Mouse (Mus musculus) forelimb bud, embryonic 11.5 days (tissue): Measurements from ENCODE around the gene Kpna7.
"Not testable (repeated sequence)": the region's sequence is repeated elsewhere in the genome, so short reads cannot be mapped to it uniquely, and the experiment has no call there.

ENCODE experiments used
- DNase-seq: peaks from one replicate; pipeline ENCODE4 v3.0.0-alpha.2; 2012; ENCODE audit warnings: low read depth, low spot score

The Kpna7 gene

DNA sequence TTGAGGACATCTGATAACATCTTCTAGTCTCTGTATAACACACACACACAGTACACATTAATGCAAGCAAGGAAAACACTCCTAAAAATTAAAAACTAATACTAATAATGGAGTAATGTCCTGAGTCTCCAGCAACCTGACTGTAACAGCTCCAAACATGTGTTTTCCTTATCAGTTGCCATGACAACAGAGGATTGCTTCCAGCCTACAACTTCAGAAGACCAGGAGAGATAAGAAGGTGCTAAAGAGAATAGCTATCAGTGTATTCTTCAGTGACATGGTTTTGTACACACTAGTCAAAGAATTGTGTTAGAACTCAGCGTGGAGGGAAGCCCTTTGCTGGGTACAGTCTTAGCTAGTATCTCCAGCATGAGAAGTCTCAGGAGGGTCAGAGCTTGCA lies 63.1 kb downstream of the Kpna7 start:
- DNase-seq = not testable (repeated sequence)

DNA sequence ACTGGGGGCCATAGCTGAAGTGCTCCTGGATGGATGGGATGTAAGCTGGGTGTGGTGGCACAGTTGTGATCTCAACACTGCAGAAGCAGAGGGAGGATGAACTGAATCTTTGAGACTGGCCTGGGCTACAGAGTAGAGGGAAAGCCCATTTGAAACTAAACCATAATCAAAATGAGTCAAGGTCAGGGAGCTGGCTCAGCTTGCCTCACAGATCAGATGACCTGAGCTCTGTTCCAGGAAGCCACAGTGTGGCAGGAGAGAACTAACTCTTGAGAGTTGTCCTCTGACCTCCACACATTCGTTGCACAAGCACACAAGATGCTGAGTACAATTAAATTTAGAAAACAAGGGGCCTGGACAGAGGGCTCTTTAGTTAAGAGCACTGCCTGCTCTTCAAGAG lies 63.6 kb downstream of the Kpna7 start:
- DNase-seq = not testable (repeated sequence)

DNA sequence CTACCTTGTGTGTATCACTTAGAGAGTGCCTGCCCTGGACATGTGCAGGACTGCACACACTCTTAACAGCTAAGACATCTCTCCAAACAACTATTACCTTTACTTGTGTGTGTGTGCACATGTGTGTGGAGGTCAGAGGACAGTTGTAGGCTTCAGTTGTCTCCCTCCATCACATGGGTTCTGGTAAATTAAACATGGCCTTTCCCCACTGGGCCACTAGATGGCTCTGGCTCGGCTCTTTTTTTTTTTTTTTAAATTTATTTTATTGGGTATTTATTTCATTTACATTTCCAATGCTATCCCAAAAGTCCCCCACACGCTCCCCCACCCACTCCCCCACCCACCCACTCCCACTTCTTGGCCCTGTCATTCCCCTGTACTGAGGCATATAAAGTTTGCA lies 67.1 kb downstream of the Kpna7 start:
- DNase-seq = not testable (repeated sequence)

DNA sequence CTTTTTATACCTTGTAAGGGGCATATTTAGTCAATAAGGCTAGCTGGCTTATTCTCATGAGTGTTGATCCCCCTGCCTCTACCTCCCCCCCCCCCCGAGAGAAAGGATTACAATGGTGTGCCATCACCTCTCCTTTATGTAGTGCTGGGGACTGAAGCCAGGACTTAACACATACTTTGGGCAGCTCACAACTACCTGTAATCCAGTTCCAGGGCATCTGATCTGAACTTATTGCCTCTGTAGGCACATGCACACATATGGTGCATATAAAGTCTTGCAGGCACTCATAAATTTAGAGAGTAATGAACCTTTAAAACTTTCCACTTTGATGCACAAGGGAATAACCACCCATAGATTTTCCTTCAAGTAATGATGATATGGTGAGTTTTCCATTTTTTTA lies 69.6 kb downstream of the Kpna7 start:
- peak; percentile 31 for DNase-seq

DNA sequence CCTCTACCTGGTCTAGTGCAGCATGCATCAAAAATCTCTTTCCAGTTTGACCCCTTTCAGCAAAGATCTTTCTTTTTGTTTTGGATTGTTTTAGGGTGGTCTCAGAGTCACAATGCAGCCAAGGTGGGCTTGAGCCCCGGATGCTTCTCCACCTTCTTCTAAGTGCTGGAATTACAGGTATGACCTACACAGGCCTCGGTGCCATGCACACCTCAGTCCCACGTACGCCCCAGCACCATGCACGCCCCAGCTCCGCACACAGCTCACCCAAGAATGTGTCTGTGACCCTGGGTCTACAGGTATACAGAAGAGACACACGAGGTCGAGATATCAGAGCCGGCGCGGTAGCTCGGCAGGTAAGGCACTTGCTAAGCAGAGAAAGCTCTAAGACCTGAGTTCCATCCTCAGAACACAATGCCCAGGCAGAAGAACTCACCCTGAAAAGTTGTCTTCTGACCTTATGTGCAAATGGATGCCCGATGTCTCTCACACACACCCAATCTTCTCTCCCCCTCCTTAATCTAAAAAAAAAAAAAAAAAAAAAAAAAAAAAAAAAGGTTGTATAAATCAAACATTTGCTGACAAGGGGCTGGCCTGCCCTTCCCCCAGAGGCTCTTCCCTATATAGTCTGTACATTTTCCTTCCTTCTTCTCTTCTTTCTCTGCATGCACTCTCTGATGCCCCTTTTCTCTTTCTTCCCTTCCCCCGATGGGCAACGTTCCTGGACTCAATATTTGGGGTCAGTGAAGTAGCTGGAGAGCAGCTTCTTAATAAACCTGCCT lies 74.8 kb downstream of the Kpna7 start:
- DNase-seq = no peak

DNA sequence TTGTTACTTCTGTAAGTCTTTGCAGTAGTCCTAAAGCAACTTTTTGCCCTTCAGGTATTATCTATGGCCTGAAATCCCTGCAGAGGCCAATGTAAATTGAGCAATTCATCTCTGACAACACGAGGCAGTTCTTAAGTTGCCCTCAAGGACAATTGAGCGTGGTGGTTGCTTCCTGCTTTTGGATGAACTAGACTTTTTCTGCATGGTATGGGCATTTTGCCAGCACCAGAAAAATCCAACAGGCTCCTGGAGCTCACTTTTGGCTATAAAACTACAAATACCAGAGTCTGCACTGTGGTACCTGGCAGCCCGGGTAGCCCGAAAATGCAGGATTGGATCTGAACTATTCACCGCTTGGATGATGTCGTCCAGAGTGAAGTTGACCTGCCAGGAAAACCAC lies 78.2 kb downstream of the Kpna7 start:
- no peak for DNase-seq

DNA sequence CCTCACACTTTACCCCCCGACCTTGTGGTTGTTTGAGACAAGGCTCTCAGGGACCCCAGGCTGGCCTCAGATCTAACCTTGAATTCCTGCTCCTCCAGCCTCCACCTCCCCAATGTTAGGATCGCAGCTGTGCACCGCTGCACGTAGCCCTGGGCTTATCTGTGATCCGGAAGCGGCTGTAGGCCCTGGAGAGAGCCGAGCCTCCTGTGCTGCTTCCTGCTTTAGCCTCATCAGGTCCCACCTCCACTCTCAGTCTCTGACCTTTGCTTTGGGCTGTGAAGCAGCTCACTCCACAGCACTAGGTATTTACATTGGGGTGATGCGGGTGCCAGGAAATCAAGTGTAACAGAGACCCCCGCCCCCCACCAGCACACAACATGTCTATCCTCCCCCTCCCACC lies 79.3 kb downstream of the Kpna7 start:
- no peak for DNase-seq

DNA sequence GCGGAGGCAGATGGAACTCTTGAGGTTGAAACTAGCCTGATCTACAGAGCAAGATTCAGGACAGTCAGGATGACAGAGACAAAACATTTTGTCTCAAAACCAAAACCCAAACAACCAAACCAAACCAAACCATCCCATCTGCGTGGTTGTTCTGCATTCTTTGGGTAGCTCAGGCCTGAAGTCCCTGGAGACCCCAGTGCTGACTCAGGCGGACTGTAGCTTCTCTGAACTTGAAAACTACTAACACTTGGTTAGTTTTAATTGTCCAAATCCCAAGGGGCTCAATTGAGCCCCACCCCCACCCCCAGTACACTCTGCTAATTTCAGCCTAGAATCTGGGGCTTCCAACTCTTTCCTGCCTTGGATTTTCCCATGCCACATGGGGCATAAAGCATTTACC lies 80.5 kb downstream of the Kpna7 start:
- no peak for DNase-seq

DNA sequence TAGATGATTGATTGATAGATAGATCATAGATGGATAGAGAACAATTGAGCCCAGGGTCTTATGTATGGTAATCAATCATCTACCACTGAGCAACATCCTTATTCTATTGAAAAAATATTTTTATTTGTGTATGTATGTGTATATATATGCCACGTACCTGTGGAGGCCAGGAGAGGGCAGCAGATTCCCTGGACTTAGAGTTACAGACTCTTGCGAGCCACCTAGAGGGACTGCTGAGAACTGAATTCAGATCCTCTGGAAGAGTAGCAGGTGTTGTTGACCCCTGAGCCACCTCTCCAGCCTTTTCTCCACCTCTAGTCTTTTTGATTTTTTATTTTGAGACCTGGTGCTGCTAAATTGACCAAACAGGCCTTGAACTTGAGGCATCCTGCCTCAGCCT lies 85.3 kb downstream of the Kpna7 start:
- DNase-seq = peak; percentile 31

DNA sequence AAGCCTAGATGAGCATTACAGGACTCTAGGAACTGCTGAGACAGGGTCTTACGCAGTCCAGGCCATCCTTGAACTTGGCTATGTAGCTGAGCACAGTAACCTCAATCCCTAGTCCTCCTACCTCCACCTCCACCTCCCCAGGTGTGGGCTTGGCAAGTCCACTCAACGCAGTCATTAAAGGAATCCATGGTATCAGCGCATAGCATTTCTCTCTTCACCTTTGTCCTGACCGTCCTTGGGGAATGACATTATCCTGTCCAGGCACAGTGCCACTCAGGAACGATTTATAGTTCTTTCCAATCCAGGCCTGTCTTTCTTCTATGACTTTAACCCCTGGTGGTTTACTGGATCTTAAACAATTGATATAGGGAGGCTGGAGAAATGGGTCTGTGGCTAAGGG lies 93.3 kb downstream of the Kpna7 start:
- no peak for DNase-seq

DNA sequence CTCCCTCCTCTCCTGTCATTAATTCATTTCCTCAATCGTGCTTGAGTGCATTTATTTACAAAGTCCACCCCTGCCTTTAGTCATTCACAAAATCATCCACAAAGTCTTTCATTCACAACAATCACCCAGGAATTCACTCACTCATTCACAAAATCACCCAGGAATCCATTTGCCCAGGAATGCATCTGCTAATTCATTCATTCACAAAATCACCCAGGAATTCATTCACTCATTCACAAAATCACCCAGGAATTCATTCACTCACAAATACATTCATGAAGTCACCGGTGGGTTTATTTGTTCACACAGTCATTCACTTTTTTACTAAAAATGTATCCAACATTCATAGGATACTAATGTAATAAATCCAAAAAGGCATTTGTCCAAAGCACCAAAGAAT lies 93.8 kb downstream of the Kpna7 start:
- no peak for DNase-seq

DNA sequence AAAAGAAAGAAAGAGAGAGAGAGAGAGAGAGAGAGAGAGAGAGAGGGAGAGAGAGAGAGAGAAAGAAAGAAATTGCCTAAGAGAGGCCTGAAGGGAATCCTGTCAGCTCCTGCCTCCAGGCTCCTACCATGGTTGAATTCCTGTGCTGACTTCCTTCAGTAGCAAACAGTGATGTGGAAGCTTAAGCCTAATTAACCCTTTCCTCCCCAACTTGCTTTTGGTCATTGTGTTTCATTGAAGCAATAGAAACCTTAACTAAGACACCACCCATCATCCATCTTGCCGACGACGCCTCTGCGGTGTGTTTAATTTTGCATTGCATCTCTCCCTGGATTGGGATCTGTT lies 94.8 kb downstream of the Kpna7 start:
- DNase-seq = no peak

DNA sequence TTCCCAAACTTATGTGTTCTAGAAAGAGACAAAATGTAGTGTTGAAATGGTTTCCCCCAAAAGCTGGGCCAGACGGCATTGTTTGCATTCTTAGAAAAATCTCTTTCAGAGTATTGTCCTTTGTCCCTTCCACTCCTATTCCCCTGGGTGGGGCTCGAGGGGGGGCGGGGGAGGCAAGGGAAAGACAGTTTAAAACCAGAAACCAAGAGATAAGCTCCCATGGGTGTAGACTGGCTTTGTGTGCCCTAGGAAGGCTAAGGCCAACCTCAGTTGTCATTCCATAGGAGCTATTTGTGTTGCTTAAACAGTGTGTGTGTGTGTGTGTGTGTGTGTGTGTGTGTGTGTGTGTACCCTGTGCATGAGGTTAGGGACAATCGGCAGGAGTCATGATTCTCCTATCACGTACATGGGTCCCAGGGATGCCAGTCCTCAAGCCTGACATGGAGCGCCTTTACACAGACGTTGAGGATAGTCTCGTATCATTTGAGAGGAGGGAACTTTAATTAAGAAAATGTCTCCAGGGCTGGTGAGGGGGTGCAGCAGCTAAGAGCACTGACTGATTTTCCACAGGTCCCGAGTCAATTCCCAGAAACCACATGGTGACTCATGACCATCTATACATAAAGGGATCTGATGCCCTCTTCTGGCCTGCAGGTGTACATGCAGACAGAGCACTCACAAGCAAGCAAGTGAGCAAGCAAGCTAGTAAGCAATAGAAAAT lies 95.3 kb downstream of the Kpna7 start:
- DNase-seq = peak; percentile 70

DNA sequence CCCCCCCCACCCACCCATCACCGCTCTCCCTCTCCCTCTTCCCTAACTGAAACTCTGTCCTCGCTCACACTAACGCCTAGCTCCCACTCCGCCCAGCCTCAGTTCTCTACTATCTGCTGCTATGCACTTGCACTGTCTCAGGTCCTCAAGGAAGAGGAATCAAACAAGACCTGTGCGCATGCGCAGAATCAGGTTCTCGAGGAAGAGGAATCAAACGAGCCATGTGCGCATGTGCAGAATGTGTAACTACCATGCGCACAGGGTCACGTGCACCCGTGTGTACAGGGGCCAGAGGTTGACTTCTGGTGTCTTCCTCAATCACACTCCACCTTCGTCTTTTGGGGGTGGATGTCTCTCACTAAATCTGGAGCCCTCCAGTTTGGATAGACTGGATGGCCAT lies 96.3 kb downstream of the Kpna7 start:
- no peak for DNase-seq

DNA sequence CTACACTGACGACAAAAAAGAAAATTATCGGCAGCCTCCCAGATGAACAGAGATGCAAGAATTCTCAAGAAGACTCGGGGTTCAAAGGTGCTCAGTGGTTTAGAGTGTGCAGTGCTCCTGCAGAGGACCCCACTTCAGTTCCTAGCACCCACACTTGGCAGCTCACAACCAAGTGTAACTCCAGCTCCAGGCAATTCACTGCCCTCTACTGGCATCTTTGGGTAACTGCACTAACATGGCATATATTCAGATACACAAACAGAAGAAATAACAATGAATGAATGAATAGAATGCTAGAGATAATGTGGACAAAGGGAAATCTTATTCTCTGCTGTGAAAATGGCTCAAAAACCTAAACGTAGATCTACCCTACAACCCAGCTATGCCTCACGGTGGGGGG lies 99.0 kb downstream of the Kpna7 start:
- DNase-seq = no peak

DNA sequence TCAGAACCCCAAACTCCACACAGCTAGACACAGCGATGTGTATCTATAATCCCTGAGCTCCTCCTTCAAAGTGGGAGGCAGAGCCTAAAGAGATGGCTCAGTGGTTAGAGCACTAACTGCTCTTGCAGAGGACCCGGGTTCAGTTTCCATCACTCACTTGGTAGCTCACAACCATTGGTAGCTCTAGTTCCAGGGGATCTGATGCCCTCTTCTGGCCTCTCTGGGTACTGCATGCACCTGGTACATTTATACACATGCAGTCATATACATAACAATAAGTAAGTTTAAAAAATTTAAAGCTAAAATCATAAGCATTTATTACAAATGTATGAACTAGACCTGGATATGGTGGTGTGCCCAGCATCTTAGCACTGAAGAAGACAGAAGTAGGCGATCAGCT lies 100.6 kb downstream of the Kpna7 start:
- DNase-seq = no peak

DNA sequence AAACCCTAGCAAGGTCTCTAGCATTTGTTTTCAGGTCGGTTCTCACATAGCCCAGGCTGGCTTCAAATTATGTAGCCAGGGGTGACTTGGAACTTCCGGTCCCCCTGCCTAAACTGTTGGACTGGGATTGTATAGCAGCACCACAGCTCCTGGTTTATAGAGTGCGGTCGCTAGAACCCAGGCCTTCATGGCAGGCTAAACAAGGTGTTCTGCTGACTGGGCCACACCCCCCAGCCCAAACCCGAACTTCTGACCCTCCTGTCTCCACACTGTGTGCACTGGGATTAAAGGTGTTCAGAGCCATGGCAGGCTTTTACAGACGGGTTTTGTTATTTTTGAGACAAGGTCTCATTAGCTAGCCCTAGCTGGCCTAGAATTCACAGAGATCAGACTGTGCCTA lies 104.7 kb downstream of the Kpna7 start:
- no peak for DNase-seq

DNA sequence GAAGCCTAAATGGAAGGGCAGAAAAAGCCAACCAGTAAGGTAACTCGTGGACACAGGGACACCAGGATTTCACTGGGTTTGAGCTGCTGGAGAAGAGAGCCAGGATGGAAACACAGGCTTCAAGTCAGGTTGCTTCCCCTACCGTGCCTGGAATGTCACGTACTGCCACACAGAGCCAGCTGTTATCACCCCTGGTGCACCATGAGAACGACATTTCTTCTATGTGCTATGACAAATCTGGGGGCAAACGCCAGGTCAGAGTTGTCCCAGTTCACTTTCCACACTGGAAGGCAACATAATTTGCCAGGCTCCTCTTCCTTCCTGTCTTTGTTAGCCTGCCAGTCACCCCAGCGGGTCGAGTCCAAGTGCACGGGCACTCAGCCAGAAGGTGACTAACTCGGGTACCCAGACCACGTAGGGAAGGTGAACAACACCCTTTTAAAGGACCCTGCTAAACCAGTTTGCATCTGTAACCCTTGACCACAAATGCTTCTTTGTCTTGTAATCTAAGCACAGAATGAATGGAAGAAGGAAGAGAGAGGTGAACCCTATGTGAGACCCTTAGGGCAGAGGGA lies 105.2 kb downstream of the Kpna7 start:
- no peak for DNase-seq

DNA sequence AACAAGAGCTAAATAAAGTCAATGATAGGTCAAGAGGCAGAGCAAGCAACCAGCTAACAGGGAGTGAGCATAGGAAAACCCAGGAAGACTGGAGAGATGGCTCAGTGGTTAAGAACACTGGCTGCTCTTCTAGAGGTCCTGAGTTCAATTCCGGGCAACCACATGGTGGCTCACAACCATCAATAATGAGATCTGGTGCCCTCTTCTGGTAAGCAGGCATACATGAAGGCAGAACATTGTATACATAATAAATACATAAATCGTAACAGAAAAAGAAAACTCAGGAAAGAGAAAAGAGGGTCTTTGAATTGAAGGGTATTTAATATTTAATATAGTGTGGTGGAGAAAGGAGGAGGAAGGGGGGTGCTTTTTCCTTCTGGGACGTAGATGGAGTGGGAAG lies 112.6 kb downstream of the Kpna7 start:
- no peak for DNase-seq

DNA sequence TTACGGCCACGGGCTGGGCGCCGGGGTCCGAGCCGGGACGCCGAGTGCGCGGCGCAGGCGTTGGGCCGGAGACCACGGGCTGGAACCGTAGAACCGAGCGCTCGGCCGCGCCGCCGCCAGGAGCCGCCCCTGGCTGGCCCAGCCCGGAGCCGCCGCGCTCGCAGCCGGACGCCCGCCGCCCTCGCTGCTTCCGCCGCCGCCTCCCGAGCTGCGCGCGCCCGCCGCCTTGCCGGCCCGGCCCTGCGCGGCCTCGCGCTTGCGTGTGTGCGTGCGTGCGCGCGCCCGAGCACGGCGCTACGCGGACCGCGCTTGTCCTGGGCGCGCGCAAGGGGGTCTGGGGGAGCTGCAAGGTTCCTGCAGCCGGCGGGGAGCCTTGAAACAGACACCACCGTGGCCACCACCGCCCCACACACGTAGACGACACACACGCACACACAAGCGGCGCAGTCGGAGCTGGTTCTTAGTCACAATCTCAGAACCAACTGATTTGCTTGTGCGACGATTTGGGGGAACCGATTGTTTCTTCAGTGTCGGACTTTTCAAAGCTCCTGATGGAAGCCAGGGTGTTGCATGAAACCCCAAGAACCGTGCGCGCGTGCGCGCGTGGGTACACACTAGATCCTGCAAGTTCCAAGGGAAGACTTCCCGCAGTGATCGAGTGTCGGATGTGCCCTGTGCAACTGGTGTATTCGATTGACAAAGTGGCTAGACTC lies 118.0 kb downstream of the Kpna7 start, which contains the start of gene Smurf1:
Smurf1 (minus strand) TSS at position 209 of the 713 bp plus-strand sequence.
- peak; percentile 93 for DNase-seq

DNA sequence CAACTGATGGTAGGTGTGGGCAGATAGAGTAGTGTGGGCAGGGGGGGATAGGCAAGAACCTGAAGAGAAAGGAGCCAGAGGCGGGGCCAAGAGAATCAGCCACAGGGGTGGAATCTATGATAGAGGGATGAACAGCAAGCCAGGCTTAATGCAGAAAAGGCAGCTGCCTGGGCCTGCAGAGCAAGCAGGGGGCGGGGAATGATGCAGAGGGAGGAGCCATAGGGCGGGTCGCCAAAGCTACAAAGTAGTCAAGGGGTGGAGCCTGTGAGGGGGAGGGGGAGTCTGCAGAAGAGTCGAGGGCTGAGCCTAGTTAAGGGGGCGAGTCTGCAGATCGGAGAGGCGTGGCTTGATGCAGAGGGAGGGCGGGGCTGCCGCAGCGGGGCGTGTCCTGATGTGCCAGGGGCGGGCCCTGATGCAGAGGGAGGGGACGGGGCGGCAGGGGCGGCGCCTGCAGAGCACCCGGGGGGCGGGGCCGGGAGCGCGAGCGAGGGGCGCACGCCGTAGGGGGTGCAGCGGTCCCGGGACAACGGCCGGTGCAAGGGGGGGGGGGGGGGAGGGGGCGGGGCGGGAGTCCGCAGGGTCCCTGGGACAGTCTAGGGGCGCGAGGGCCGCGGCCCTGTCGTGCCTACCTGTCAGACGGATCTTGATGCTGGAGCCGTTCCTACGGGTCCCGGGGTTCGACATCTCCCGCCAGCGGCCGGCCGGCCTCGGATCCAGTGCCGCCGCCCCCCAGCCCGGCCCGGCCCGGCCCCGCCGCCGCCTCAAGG lies 118.8 kb downstream of the Kpna7 start:
- peak; percentile 93 for DNase-seq

DNA sequence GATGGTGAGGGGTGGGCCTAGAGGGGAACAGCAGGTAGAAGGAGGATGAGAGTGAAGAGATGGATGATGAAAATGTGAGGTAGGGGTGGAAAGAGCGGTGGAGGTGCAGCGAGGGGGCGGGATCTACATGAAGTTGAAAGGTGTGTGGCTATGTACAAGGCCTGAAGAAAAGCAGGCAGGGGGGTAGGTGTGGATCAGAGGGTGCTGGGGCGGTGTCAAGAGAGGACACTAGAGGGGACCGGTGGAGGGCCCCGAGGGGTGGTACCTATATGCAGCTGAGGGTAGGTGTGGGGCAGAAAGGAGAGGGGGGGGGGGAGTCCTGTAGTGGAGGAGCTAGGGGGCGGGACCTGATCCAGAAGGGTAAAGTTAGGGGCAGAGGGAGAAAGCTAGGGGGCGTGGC lies 119.4 kb downstream of the Kpna7 start:
- no peak for DNase-seq
